Mouse (Mus musculus) limb, embryonic 14.5 days (tissue): ENCODE data around the gene Rps19. TPM values are rescaled to one million over a fixed set of nuclear protein-coding genes. Genes with fewer than 3 reads are reported as not detected.

Experiments
- ATAC-seq: fragments of 200-750 bp; cut with Nextera tagmentation; 2 replicates; pipeline ENCODE4 v1.8.0; 2017; ENCODE audit warnings: low read depth, moderate number of reproducible peaks, moderate TSS enrichment; ENCODE audit not compliant: low FRiP score
- DNase-seq: peaks from one replicate; pipeline ENCODE4 v3.0.0-alpha.2; 2015; ENCODE audit warnings: low spot score
- H3K27ac ChIP-seq: fragments of 300-500 bp; sonication (generic); replicated peaks from 2 replicates; pipeline ENCODE4 v1.5.1; 2014; ENCODE audit warnings: low read depth, mild to moderate bottlenecking, low read length, moderate library complexity, mixed read lengths
- H3K27me3 ChIP-seq: fragments of 300-500 bp; sonication (generic); 2 replicates; pipeline ENCODE4 v1.6.1; 2014; ENCODE audit warnings: low read length, mixed read lengths; ENCODE audit not compliant: control insufficient read depth, insufficient read depth
- H3K36me3 ChIP-seq: fragments of 300-500 bp; sonication (generic); 2 replicates; pipeline ENCODE4 v1.6.1; 2014; ENCODE audit warnings: mild to moderate bottlenecking, low read length, moderate library complexity, mixed read lengths; ENCODE audit not compliant: control insufficient read depth, insufficient read depth
- H3K4me1 ChIP-seq: fragments of 300-500 bp; sonication (generic); 2 replicates; pipeline ENCODE4 v1.6.1; 2014; ENCODE audit warnings: antibody characterized with exemption, low read length, mixed read lengths; ENCODE audit not compliant: control insufficient read depth, insufficient read depth
- H3K4me2 ChIP-seq: fragments of 300-500 bp; sonication (generic); replicated peaks from 2 replicates; pipeline ENCODE4 v1.6.1; 2014; ENCODE audit warnings: low read depth, mild to moderate bottlenecking, low read length, moderate library complexity; ENCODE audit not compliant: severe bottlenecking
- H3K4me3 ChIP-seq: fragments of 300-500 bp; sonication (generic); replicated peaks from 2 replicates; pipeline ENCODE4 v1.5.1; 2014; ENCODE audit warnings: low read length
- H3K9ac ChIP-seq: fragments of 300-500 bp; sonication (generic); 2 replicates; pipeline ENCODE4 v1.6.1; 2014; ENCODE audit warnings: mild to moderate bottlenecking, low read depth, low read length, moderate library complexity; ENCODE audit not compliant: severe bottlenecking
- H3K9me3 ChIP-seq: fragments of 300-500 bp; sonication (generic); 2 replicates; pipeline ENCODE4 v1.6.1; 2016; ENCODE audit warnings: low read length; ENCODE audit not compliant: control insufficient read depth
- POLR2A ChIP-seq: fragments of 200-500 bp; IDR thresholded peaks from 2 replicates; pipeline ENCODE4 v1.8.0; 2012; ENCODE audit warnings: inconsistent platforms, mild to moderate bottlenecking, moderate library complexity, borderline replicate concordance; ENCODE audit not compliant: insufficient read depth, insufficient read length; ENCODE audit errors: extremely low read depth
- WGBS: fragments of 180-500 bp; shearing (Covaris S2); extraction: QIAGEN DNeasy Blood & Tissue Kit; methylation state at CpG from one replicate; pipeline ENCODE4 v1.1.7; 2014; 5-methylcytosine and 5-hydroxymethylcytosine counted together
- polyA plus RNA-seq, 2 experiments: library from polyadenylated mRNA; depleted of rRNA in 1 of 2; stranded (reverse) in 1 of 2; unstranded in 1 of 2; fragments of >200 nt; fragmentation: Nextera tagmentation in 1 of 2; extraction: Ambion mirVana in 1 of 2; gene quantifications; 2 replicates each; pipeline versions ENCODE4 v1.2.1 to v1.2.3; 2012 to 2014

The Rps19 gene
- polyA plus RNA-seq, 2 experiments = 1,323 to 3,666 TPM

DNA sequence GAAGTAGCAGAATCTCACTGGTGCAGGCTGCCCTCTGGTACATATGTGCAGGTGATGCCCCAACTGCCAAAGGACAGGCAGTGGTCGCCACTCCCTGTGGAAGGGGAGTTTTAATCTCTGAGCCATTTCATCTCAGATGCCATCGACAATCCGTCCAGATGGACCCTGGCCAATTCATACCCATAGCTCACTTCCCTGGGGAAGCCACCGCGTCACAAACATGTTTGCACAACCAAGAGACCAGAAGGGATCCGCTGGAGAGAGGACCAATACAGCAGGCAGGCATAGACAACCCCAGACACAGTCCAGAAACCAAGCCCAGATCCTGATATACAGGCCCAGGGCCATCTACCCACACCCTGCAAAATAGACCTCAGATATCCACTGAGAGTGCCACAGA, 46.3 kb downstream of the Rps19 start:
- Histone ChIP-seq H3K36me3 (peaks cover 21% of the 10 kb centered on the region), H3K4me3 (no peak overlapping the region), H3K27ac (no peak overlapping the region), H3K9ac (no peak overlapping the region), H3K9me3 (no peaks in the 10 kb centered on the region), H3K27me3 (peaks cover 61% of the 10 kb centered on the region), H3K4me2 (no peak overlapping the region), H3K4me1 (no peaks in the 10 kb centered on the region)
- 50% methylated on average over 6 of the region's 6 CpGs for WGBS
- DNase-seq = no peak
- no peak for TF ChIP-seq POLR2A
- no peak for ATAC-seq

- DNase-seq (no peak), ATAC-seq (no peak)
- Histone ChIP-seq H3K4me3 (no peak overlapping the region), H3K27me3 (peaks cover 72% of the 10 kb centered on the region), H3K9ac (no peak overlapping the region), H3K36me3 (peaks cover 10% of the 10 kb centered on the region), H3K4me1 (no peaks in the 10 kb centered on the region), H3K9me3 (no peaks in the 10 kb centered on the region), H3K4me2 (no peak overlapping the region), H3K27ac (no peak overlapping the region)
- 0% methylated on average over 14 of the region's 15 CpGs for WGBS
- no peak for TF ChIP-seq POLR2A
Measured at GRCm38 (mm10) chr7:24931651-24932050, 47.5 kb downstream of the Rps19 start.

Other genes with a start within 250 kb of the Rps19 start
- gene Lypd3, start 247.8 kb upstream of the Rps19 start, polyA plus RNA-seq (2012; rRNA removed) = 24.8 and 30.4 TPM in 2 replicates
- 38.8 and 50.7 TPM in 2 replicates for gene Lypd3, start 247.8 kb upstream of the Rps19 start, polyA plus RNA-seq (2014; fragmentation: Nextera tagmentation; extraction: Ambion mirVana)
- gene Tex101, start 207.7 kb upstream of the Rps19 start, polyA plus RNA-seq (2012; rRNA removed) = not detected in 2 replicates
- gene Tex101, start 207.7 kb upstream of the Rps19 start, polyA plus RNA-seq (2014; fragmentation: Nextera tagmentation; extraction: Ambion mirVana) = not detected in 2 replicates
- gene BC049730, start 175.1 kb upstream of the Rps19 start, polyA plus RNA-seq (2012; rRNA removed) = not detected in 2 replicates
- not detected in 2 replicates for gene BC049730, start 175.1 kb upstream of the Rps19 start, polyA plus RNA-seq (2014; fragmentation: Nextera tagmentation; extraction: Ambion mirVana)
- gene Gm4763, start 157.5 kb upstream of the Rps19 start, polyA plus RNA-seq (2012; rRNA removed) = not detected in 2 replicates
- gene Gm4763, start 157.5 kb upstream of the Rps19 start, polyA plus RNA-seq (2014; fragmentation: Nextera tagmentation; extraction: Ambion mirVana) = not detected in 2 replicates
- 0.05 and 0.27 TPM in 2 replicates for gene Cd177, start 124.1 kb upstream of the Rps19 start, polyA plus RNA-seq (2012; rRNA removed)
- gene Cd177, start 124.1 kb upstream of the Rps19 start, polyA plus RNA-seq (2014; fragmentation: Nextera tagmentation; extraction: Ambion mirVana) = 0.22 and 0.30 TPM in 2 replicates
- 0.22 TPM in 1 of 2 replicates, not detected in the other for gene Ceacam10, start 107.2 kb upstream of the Rps19 start, polyA plus RNA-seq (2012; rRNA removed)
- not detected in 2 replicates for gene Ceacam10, start 107.2 kb upstream of the Rps19 start, polyA plus RNA-seq (2014; fragmentation: Nextera tagmentation; extraction: Ambion mirVana)
- 14.4 and 17.1 TPM in 2 replicates for gene Gm9844, start 22.2 kb upstream of the Rps19 start, polyA plus RNA-seq (2012; rRNA removed)
- 14.2 and 17.1 TPM in 2 replicates for gene Gm9844, start 22.2 kb upstream of the Rps19 start, polyA plus RNA-seq (2014; fragmentation: Nextera tagmentation; extraction: Ambion mirVana)
- gene Lypd4, start 14.4 kb upstream of the Rps19 start, polyA plus RNA-seq (2012; rRNA removed) = not detected in 2 replicates
- gene Lypd4, start 14.4 kb upstream of the Rps19 start, polyA plus RNA-seq (2014; fragmentation: Nextera tagmentation; extraction: Ambion mirVana) = not detected in 2 replicates
- gene Dmrtc2, start 14.3 kb upstream of the Rps19 start, polyA plus RNA-seq (2012; rRNA removed) = 0.04 TPM in 1 of 2 replicates, not detected in the other
- 0.19 TPM in 1 of 2 replicates, not detected in the other for gene Dmrtc2, start 14.3 kb upstream of the Rps19 start, polyA plus RNA-seq (2014; fragmentation: Nextera tagmentation; extraction: Ambion mirVana)
- gene Cd79a, start 13.0 kb downstream of the Rps19 start, polyA plus RNA-seq (2012; rRNA removed) = 0.84 and 1.4 TPM in 2 replicates
- 0.26 and 0.37 TPM in 2 replicates for gene Cd79a, start 13.0 kb downstream of the Rps19 start, polyA plus RNA-seq (2014; fragmentation: Nextera tagmentation; extraction: Ambion mirVana)
- gene Arhgef1, start 18.5 kb downstream of the Rps19 start, polyA plus RNA-seq (2012; rRNA removed) = 256 and 337 TPM in 2 replicates
- 109 and 116 TPM in 2 replicates for gene Arhgef1, start 18.5 kb downstream of the Rps19 start, polyA plus RNA-seq (2014; fragmentation: Nextera tagmentation; extraction: Ambion mirVana)
- 0.06 and 0.09 TPM in 2 replicates for gene Gm4881, start 60.1 kb downstream of the Rps19 start, polyA plus RNA-seq (2012; rRNA removed)
- gene Gm4881, start 60.1 kb downstream of the Rps19 start, polyA plus RNA-seq (2014; fragmentation: Nextera tagmentation; extraction: Ambion mirVana) = not detected in 2 replicates
- gene Rabac1, start 88.4 kb downstream of the Rps19 start, polyA plus RNA-seq (2012; rRNA removed) = 185 and 268 TPM in 2 replicates
- 212 and 230 TPM in 2 replicates for gene Rabac1, start 88.4 kb downstream of the Rps19 start, polyA plus RNA-seq (2014; fragmentation: Nextera tagmentation; extraction: Ambion mirVana)
- gene Atp1a3, start 121.6 kb downstream of the Rps19 start, polyA plus RNA-seq (2012; rRNA removed) = 0.84 and 1.1 TPM in 2 replicates
- gene Atp1a3, start 121.6 kb downstream of the Rps19 start, polyA plus RNA-seq (2014; fragmentation: Nextera tagmentation; extraction: Ambion mirVana) = 0.54 and 0.69 TPM in 2 replicates
- 84.9 and 128 TPM in 2 replicates for gene Grik5, start 188.0 kb downstream of the Rps19 start, polyA plus RNA-seq (2012; rRNA removed)
- gene Grik5, start 188.0 kb downstream of the Rps19 start, polyA plus RNA-seq (2014; fragmentation: Nextera tagmentation; extraction: Ambion mirVana) = 11.8 and 13.8 TPM in 2 replicates
- 33.3 and 45.7 TPM in 2 replicates for gene Zfp574, start 188.2 kb downstream of the Rps19 start, polyA plus RNA-seq (2012; rRNA removed)
- 28.0 and 30.8 TPM in 2 replicates for gene Zfp574, start 188.2 kb downstream of the Rps19 start, polyA plus RNA-seq (2014; fragmentation: Nextera tagmentation; extraction: Ambion mirVana)